Mouse (Mus musculus): ENCODE results near the gene Cox18. TPM values are rescaled to one million over a fixed set of nuclear protein-coding genes. Genes with fewer than 3 reads are reported as not detected.
"Not testable (repeated sequence)": the region's sequence is repeated elsewhere in the genome, so short reads cannot be mapped to it uniquely, and the experiment has no call there.

Cox18 gene
- 31.4 TPM for polyA plus RNA-seq (2021)

DNA sequence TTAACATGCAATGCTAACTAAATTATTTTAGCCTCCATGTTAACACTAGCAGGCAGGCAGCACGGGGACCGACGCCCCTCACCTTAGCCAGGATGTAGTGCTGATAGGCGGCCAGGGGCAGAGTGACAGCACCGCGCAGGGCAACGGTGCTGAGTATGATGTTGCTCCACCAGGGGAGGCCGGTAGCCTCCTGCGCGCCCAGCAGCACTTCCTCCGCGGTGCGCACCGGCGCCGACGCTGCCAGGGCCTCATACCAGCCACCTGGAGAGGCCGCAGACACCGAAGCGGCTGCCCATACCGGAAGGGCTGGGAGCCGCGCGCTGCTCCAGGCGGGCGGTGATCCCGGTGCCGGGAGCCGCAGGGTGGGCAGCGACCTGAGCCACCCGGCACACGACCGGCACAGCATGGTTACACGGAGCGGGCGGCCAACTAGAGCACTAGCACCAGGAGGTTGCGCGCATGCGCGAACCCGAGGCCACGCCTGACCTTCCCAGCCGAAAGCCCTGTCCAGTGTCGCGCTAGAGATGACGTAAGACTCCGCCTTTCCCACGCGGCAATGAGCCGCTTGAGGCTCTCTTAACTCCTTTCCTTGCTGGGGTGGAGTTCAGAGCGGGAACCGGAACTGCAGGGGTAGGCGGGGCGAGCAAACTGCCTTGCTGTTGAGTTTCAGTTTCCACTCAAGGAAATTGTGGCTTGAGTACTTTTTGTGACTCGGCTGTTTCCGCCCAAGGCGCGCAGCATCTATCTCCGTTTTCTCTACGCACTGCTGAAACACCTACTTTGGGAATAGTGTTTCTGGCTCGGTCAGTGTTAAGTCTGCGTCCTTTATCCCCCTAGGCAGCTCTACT lies at the start of gene Cox18:
TSS of gene Cox18 (minus strand) at position 468 of the 848 bp plus-strand sequence.
- peak; percentile 99 for DNase-seq (ENCODE audit: low read depth, low spot score)
- in situ Hi-C loops (cut with MboI; ENCODE audit: low pct_unique_long_range_greater_than_20kb): loop anchor here (5.0 kb wide), 1 partner anchor 144 kb away; the partner anchor contains the start of genes Ankrd17 and Gm9958
- ATAC-seq: peak; percentile 94
- no peaks in the 10 kb centered on the region for H3K27me3 ChIP-seq
- ChIA-PET CTCF (no interaction called here), POLR2A (no interaction called here)
- no peak for TF ChIP-seq CTCF (IDR thresholded peaks at IDR 0.05)

DNA sequence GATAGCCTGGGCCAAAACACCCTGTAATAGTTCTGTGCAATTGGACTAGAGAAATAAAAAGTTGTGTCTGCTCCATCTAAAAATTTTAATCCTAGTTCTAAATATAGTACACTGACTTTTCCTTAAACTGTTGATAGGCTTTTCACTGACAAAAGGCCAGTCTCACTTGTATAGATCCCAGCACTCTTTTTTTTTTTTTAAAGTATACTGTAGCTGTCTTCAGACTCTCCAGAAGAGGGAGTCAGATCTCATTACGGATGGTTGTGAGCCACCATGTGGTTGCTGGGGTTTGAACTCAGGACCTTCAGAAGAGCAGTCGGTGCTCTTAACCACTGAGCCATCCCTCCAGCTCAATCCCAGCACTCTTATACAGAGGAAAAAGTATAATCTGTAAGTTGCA lies 38.4 kb upstream of the Cox18 start:
- POLR2A ChIA-PET; in situ Hi-C loops (cut with MboI; ENCODE audit: low pct_unique_long_range_greater_than_20kb); DNase-seq (ENCODE audit: low read depth, low spot score); H3K27me3 ChIP-seq; ATAC-seq: not testable (repeated sequence)
- peak; percentile 20 for TF ChIP-seq CTCF (IDR thresholded peaks at IDR 0.05)
- CTCF ChIA-PET: interaction anchor here (0.9 to 1.4 kb wide), 6 partner anchors 12 to 28 kb away, joined by 3 read pairs; no protein-coding TSS in a partner anchor

DNA sequence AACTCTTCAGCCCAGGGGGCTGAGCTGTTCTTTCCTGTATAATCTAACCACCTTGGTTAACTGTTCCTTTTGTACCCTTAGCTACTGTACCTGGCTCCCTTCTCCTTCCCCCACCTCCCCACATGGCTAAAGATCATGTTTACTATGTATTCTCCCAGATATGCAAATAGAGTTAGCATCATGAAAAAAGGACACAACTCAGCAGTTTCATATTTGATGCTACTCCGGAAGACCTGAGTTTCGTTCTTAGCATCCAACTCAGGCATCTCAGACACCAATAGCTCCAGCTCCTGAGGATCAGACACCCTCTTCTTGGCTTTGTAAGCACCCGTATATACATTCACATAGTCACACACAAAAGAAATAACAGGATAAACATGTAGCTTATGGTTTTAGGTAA lies 33.2 kb upstream of the Cox18 start:
- POLR2A ChIA-PET: interaction anchor here (1.3 kb wide), 1 partner anchor 108 kb away, joined by 4 read pairs; no protein-coding TSS in a partner anchor
- H3K27me3 ChIP-seq: no peaks in the 10 kb centered on the region
- no peak for TF ChIP-seq CTCF (IDR thresholded peaks at IDR 0.05)
- CTCF ChIA-PET: interaction anchor here (1.5 to 2.7 kb wide), 5 partner anchors 9 to 107 kb away, joined by 4 to 8 read pairs (median 5); no protein-coding TSS in a partner anchor
- ATAC-seq: no peak
- no peak for DNase-seq (ENCODE audit: low read depth, low spot score)
- in situ Hi-C loops (cut with MboI; ENCODE audit: low pct_unique_long_range_greater_than_20kb): no loop called here

DNA sequence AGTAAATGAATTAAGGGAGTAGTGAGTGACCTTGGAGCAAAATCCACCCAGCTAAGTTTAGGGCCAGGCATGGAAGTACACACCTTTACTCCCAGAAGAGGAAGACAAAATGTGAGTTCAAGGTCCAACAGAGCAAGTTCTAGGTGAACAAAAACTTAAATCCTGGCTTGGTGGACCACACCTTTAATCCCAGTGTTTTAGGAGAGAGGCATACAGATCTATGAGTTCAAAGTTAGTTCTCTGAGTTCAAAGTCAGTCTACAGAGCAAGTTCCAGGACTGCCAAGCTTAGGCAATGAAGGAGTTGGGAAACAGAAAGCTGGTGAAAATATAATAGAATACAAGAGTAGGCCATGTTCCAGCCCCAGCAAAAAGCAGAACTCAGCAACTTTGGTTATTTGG lies 23.7 kb upstream of the Cox18 start:
- ChIA-PET POLR2A (interaction anchor here (0.6 kb wide), 1 partner anchor 921 kb away, joined by 7 read pairs; no protein-coding TSS in a partner anchor), CTCF (interaction anchor here (0.8 to 1.1 kb wide), 2 partner anchors 9 to 12 kb away, joined by 3 to 4 read pairs; no protein-coding TSS in a partner anchor)
- ATAC-seq (no peak), DNase-seq (ENCODE audit: low read depth, low spot score) (no peak)
- no peaks in the 10 kb centered on the region for H3K27me3 ChIP-seq
- no peak for TF ChIP-seq CTCF (IDR thresholded peaks at IDR 0.05)
- in situ Hi-C loops (cut with MboI; ENCODE audit: low pct_unique_long_range_greater_than_20kb): no loop called here

DNA sequence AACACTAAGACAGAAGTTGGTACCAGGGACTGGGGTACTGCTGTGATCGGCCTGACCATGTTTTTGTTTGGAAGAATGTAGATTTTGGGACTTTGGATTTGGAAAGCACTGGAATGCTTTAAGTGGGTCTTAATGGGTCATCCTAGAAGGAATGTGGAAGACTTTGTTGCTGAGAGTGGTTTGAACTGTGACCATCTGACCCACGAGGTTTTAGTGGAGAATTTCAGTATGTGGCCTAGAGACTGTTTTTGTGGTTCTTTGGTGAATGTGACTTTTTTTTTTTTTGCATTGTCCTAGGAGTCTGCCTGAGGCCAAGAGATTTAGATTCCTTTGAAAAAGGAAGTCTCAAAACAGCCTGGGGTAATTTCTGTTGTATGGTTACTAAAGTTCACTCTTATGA lies 23.2 kb upstream of the Cox18 start:
- no peaks in the 10 kb centered on the region for H3K27me3 ChIP-seq
- POLR2A ChIA-PET: interaction anchor here (0.6 kb wide), 1 partner anchor 922 kb away, joined by 7 read pairs; no protein-coding TSS in a partner anchor
- in situ Hi-C loops (cut with MboI; ENCODE audit: low pct_unique_long_range_greater_than_20kb): no loop called here
- CTCF ChIA-PET: interaction anchor here (1.1 to 1.4 kb wide), 2 partner anchors 12 kb away, joined by 3 to 4 read pairs; no protein-coding TSS in a partner anchor
- DNase-seq (ENCODE audit: low read depth, low spot score) (no peak), ATAC-seq (no peak)
- TF ChIP-seq CTCF (IDR thresholded peaks at IDR 0.05): no peak

DNA sequence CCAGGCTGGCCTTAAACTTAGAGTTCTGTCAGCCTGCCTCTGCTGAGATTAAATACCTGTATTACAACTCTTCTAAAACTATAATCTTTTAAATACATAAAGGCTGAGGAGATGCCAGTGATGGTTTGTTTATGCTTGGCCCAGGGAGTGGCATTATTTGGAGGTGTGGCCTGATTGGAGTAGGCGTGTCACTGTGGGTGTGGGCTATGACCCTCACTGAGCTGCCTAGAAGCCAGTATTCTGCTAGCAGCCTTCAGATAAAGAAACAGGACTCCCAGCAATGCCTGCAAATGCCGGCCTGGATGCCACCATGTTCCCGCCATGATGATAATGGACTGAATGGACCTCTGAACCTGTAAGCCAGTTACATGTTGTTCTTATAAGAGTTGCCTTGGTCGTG lies 22.8 kb upstream of the Cox18 start:
- no peak for ATAC-seq

DNA sequence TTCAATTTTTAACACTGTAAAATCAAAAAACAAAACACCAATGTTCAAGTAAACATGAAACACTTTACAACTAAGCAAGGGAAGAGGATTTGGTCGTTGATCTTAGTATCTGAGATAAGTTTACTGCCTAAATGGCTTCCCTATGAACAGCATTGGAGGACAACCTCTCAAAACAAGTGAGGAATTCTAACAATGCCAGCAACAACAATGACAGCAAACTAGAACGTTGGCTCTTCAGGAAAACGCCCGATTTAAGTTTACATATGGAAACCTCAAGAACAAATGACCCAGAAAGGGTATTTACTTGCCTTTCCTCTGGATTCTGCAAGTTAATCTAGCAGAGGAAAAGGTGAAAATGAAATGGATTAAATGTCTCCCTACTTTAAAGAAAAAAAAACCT lies 21.6 kb upstream of the Cox18 start:
- POLR2A ChIA-PET: no interaction called here
- in situ Hi-C loops (cut with MboI; ENCODE audit: low pct_unique_long_range_greater_than_20kb): no loop called here
- ATAC-seq: no peak
- DNase-seq (ENCODE audit: low read depth, low spot score): no peak
- CTCF ChIA-PET: interaction anchor here (0.9 to 1.4 kb wide), 2 partner anchors 8 to 11 kb away, joined by 3 to 4 read pairs; no protein-coding TSS in a partner anchor
- H3K27me3 ChIP-seq: no peaks in the 10 kb centered on the region
- TF ChIP-seq CTCF (IDR thresholded peaks at IDR 0.05): no peak

More for the DNA sequence above, 22.8 kb upstream of the Cox18 start:
- H3K27me3 ChIP-seq: no peaks in the 10 kb centered on the region
- ChIA-PET POLR2A (no interaction called here), CTCF (interaction anchor here (0.9 to 1.4 kb wide), 2 partner anchors 9 to 12 kb away, joined by 3 to 4 read pairs; no protein-coding TSS in a partner anchor)
- in situ Hi-C loops (cut with MboI; ENCODE audit: low pct_unique_long_range_greater_than_20kb): no loop called here
- no peak for DNase-seq (ENCODE audit: low read depth, low spot score)
- TF ChIP-seq CTCF (IDR thresholded peaks at IDR 0.05): no peak

DNA sequence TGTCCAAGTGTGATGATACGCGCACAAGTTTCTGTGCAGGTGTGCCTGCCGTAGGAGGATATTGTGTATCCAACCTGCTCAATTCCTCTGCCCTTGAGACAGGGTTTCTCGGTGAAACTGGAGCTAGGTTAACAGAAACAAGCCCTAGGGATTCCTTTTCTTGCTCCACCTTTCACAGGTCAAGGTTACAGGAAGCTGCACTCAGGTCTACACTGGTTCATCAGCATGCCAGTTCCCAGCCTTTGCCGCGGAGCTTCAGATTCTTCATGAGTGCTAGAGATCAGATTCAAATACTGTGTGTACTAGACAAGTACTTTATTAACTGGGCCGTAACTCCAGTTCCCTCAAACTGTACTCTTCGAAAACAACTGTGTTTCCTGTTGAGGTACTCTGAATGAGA lies 11.4 kb upstream of the Cox18 start:
- ChIA-PET CTCF (interaction anchor here (0.9 to 1.9 kb wide), 6 partner anchors 9 to 129 kb away, joined by 3 to 7 read pairs (median 4); no protein-coding TSS in a partner anchor), POLR2A (no interaction called here)
- TF ChIP-seq CTCF (IDR thresholded peaks at IDR 0.05): no peak
- no peak for ATAC-seq
- no peaks in the 10 kb centered on the region for H3K27me3 ChIP-seq
- no peak for DNase-seq (ENCODE audit: low read depth, low spot score)
- in situ Hi-C loops (cut with MboI; ENCODE audit: low pct_unique_long_range_greater_than_20kb): no loop called here

DNA sequence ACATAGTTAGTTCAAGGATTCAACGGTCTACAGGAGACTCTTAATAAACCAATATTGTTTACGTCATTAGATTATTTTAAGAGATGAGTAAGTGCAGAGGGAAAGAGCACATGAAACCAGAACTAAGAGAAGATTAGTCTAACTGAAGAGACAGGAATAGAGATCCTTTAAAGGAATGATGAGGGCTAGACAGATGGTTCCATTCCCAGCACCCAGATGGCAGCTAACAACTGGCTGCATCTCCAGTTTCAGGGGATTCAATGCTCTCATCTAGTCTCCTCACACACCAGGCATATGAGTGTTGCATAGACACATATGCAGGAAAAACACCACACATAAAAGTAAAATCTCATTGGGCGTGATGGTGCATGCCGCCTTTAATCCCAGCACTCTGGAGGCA lies 9.5 kb upstream of the Cox18 start:
- in situ Hi-C loops (cut with MboI; ENCODE audit: low pct_unique_long_range_greater_than_20kb): no loop called here
- DNase-seq (ENCODE audit: low read depth, low spot score): no peak
- no peak for TF ChIP-seq CTCF (IDR thresholded peaks at IDR 0.05)
- no peaks in the 10 kb centered on the region for H3K27me3 ChIP-seq
- no peak for ATAC-seq
- POLR2A ChIA-PET: no interaction called here
- CTCF ChIA-PET: interaction anchor here (1.1 kb wide), 1 partner anchor 82 kb away, joined by 3 read pairs; no protein-coding TSS in a partner anchor

DNA sequence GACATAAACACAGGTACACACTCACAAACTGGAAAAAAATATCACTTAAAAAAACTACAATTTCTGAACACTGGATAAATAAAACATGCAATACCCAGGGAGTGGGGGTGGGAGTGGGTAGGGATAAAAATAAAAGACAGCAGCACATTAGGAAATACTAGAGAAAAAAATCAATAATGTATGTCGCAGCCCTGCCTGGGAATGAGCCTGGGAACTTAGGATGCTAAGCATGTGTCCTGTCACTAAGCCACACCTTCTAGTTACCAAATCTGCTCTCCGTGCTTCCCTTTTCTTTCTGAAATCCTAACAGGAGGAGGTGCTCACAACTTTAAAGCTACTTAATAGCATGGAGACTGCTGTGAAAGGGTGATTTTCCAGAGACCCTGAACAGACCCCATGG lies 6.0 kb upstream of the Cox18 start:
- DNase-seq (ENCODE audit: low read depth, low spot score) (no peak), ATAC-seq (no peak)
- H3K27me3 ChIP-seq: no peaks in the 10 kb centered on the region
- ChIA-PET CTCF (no interaction called here), POLR2A (no interaction called here)
- in situ Hi-C loops (cut with MboI; ENCODE audit: low pct_unique_long_range_greater_than_20kb): no loop called here
- TF ChIP-seq CTCF (IDR thresholded peaks at IDR 0.05): no peak

DNA sequence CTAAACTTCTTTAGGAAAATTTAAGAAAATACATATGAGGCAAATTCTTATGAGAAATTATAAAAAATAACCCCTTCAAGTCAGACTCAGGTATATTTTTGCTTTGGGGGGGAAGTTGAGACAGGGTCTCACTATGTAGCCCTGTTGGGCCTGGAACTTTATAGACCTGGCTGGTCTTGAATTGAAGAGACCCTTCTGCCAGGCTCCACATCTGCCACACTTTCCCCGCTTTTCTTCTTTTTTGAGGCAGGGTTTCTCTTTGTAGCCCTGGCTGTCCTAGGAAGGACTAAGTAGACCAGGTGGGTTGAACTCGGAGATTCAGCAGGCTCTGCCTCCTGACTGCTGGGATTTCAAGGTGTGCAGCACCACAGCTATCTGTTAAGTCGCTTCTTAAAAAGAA lies 2.9 kb upstream of the Cox18 start:
- ChIA-PET POLR2A (no interaction called here), CTCF (no interaction called here)
- DNase-seq (ENCODE audit: low read depth, low spot score) (no peak), ATAC-seq (no peak)
- no peaks in the 10 kb centered on the region for H3K27me3 ChIP-seq
- no peak for TF ChIP-seq CTCF (IDR thresholded peaks at IDR 0.05)
- in situ Hi-C loops (cut with MboI; ENCODE audit: low pct_unique_long_range_greater_than_20kb): no loop called here
